Mouse (Mus musculus): ENCODE data around the gene Snrnp35.

Snrnp35 gene

DNA sequence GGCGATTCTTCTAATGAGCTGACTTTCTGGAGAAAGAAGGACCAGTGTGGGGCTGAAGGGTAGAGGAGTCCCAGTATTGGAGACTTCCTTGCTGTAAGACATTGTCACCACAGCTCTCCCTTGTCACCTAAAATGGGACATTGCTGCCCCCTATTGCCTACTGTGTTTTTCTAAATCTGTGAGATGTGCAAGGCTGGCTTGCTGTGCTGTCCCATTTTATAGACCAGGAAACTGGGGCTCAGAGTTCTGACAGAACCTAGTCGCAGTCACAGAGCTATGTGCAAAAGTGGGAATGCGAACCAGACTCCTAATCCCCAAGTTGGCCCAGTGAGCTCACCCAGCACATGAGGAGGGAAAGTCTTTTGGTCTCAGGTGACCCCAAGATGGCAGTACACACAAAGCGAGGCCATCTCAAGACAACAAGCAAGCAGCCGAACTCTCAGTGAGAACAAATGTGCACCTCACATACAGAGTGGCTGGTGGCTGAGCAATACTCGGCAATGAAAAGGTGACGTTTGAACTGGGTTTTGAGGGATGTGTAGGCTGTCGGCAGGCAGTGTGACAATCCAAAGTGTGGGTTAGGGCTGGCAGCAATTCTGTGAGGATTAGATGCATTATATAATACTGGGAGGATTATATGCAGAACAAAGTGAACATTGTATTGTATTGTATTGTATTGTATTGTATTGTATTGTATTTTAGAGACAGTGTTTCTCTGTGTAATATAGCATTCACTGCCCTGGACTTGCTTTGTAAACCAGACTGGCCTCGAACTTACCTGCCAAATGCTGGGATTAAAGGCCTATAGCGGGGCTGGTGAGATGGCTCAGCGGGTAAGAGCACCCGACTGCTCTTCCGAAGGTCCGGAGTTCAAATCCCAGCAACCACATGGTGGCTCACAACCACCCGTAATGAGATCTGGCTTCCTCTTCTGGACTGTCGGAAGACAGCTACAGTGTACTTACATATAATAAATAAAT lies 56.2 kb downstream of the Snrnp35 start:
- peak; percentile 49 to 72 for DNase-seq (ENCODE audit: low spot score in 2 of 2)

DNA sequence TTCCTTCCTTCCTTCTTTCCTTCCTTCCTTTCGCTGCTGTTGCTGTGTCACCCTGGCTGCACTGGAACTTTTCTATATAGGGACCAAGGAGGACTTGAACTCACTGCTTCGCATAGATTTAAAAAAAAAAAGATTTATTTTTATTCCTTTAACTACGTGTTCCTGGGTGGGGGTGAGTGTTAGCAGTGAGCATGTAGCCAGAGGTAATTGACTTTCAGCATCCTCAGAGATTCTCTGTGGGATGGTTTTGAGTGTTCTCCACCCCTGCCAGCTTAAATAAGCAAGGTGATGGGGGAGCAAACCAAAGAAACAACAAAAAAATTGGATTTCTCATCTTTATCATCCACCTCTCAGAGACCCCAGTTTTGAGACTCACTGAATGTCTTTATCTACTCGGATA lies 57.0 kb downstream of the Snrnp35 start:
- DNase-seq (ENCODE audit: low spot score in 2 of 2), result no peak

DNA sequence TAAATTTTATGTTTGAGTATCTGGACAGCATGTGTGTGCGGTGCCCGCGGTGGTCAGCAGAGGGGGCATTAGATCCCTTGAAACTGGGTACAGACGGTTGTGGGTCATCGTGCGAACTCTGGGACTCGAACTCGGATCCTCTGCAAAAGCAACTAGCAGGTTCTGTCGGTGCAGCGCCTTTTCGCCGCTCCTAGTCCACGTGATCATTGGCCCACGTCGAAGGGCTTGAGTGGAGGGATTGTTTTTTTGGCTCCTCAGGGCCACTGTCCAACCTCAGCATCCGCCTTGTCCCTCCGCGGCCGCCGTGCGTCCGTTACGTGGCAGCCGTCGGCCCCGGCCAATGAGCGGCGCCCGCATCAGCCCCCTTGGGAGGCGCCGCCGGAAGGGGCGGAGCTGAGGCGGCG lies 57.5 kb downstream of the Snrnp35 start, which contains the start of gene Tmed2:
Gene Tmed2 (plus strand): TSS at position 313 of the 404 bp plus-strand sequence.
- peak; percentile 96 to 97 for DNase-seq (ENCODE audit: low spot score in 2 of 2)

All from heart, adult 9 months (tissue).